Mouse (Mus musculus) lung, embryonic 15.5 days (tissue): Measurements from ENCODE around the gene Rbbp5. TPM values are rescaled to one million over a fixed set of nuclear protein-coding genes. Genes with fewer than 3 reads are reported as not detected.
A peak's percentile ranks its signal among the peaks of the same experiment; 100 is the strongest.
"Not testable (repeated sequence)": the region's sequence is repeated elsewhere in the genome, so short reads cannot be mapped to it uniquely, and the experiment has no call there.

ENCODE experiments used
- ATAC-seq: fragments of 200-750 bp; cut with Nextera tagmentation; 2 replicates; pipeline ENCODE4 v1.8.0; 2017; ENCODE audit warnings: moderate number of reproducible peaks, borderline replicate concordance; ENCODE audit not compliant: low FRiP score, low TSS enrichment; ENCODE audit errors: extremely low read depth
- H3K27ac ChIP-seq: fragments of 300-500 bp; sonication (generic); 2 replicates; pipeline ENCODE4 v1.5.1; 2015; ENCODE audit warnings: moderate library complexity, mild to moderate bottlenecking, inconsistent platforms
- H3K27me3 ChIP-seq: fragments of 300-500 bp; sonication (generic); 2 replicates; pipeline ENCODE4 v1.6.1; 2015; ENCODE audit warnings: inconsistent platforms
- H3K36me3 ChIP-seq: fragments of 300-500 bp; sonication (generic); 2 replicates; pipeline ENCODE4 v1.6.1; 2015; ENCODE audit warnings: inconsistent platforms
- H3K4me1 ChIP-seq: fragments of 300-500 bp; sonication (generic); 2 replicates; pipeline ENCODE4 v1.6.1; 2015; ENCODE audit warnings: inconsistent platforms
- H3K4me2 ChIP-seq: fragments of 300-500 bp; sonication (generic); 2 replicates; pipeline ENCODE4 v1.6.1; 2015; ENCODE audit warnings: inconsistent platforms, mild to moderate bottlenecking, moderate library complexity
- H3K4me3 ChIP-seq: fragments of 300-500 bp; sonication (generic); 2 replicates; pipeline ENCODE4 v1.5.1; 2015; ENCODE audit warnings: mild to moderate bottlenecking, inconsistent platforms
- H3K9ac ChIP-seq: fragments of 300-500 bp; sonication (generic); 2 replicates; pipeline ENCODE4 v1.6.1; 2015; ENCODE audit warnings: inconsistent platforms
- H3K9me3 ChIP-seq: fragments of 300-500 bp; sonication (generic); 2 replicates; pipeline ENCODE4 v1.6.1; 2016; ENCODE audit warnings: inconsistent platforms
- WGBS: fragments of 180-500 bp; shearing (Covaris S2); methylation state at CpG from one replicate; pipeline ENCODE4 v1.1.7; 2015; 5-methylcytosine and 5-hydroxymethylcytosine counted together
- polyA plus RNA-seq: library from polyadenylated mRNA; unstranded; fragments of >200 nt; fragmentation: Nextera tagmentation; extraction: Ambion mirVana; gene quantifications from 2 replicates; pipeline ENCODE4 v1.2.1, GENCODE M21; 2015

Rbbp5 gene
- polyA plus RNA-seq, 1 experiment from 2014 or later, result 44.1 TPM

DNA sequence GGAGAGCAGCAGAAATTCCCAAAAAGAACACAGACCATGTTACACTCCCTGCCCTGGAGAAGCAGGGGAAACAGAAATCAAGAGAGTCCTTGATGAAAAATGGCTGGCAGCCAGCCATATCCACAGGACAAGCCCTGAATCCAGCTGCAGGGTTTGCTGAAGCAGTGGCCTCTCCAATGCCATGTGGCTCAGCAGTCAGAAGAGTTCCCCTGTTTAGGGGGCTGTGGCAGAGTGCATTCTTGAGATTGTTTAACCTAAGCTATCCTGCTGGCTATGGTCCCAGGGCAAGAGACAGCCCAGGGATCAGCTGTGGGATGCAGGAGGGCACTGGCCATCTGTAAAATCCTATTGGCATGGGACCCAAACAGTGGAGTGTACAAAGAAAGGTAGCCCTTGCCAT lies 8.2 kb upstream of the Rbbp5 start:
- Histone ChIP-seq H3K36me3 (peaks cover 3% of the 10 kb centered on the region; the same call in 1 of the 2 replicates), H3K9me3 (no peaks in the 10 kb centered on the region), H3K4me1 (peaks cover 18% of the 10 kb centered on the region), H3K27ac (no peak overlapping the region), H3K4me2 (no peak overlapping the region), H3K27me3 (no peaks in the 10 kb centered on the region), H3K4me3 (no peak overlapping the region), H3K9ac (no peak overlapping the region)
- ATAC-seq, result no peak; the same call in 1 of the 2 replicates

DNA sequence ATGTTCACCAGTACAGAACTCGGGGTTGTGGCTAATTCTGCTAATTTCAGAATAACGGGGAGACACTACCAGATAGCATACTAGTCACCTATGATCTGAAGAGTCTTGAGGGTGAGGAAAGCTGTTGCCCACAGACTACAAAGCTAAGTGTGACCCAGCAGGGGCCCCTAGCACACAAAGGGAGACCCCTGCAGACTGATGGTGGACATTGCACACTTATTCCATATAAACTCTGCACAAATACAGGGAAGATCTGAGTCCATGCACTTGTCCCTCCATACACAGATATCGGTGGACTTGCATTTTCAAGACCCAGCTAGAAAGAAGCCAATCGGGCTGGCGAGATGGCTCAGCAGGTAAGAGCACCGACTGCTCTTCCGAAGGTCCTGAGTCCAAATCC lies 7.6 kb upstream of the Rbbp5 start:
- 87% methylated on average over 7 of the region's 7 CpGs for WGBS

DNA sequence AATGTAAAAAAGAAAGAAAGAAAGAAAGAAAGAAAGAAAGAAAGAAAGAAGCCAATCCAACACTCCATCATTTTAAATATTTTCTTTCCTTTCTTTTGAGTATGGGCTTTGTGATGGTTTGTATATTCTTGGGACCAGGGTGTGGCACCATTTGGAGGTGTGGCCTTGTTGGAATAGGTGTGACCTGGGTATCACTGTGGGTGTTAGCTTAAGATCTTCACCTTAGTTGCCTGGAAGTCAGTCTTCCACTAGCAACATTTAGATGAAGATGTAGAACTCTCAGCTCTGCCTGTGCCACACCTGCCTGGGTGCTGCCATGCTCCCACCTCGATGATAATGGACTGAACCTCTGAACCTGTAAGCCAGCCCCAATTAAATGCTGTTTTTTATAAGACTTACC lies 7.1 kb upstream of the Rbbp5 start:
- peaks cover 18% of the 10 kb centered on the region for H3K4me1 ChIP-seq
- H3K9ac ChIP-seq, H3K27me3 ChIP-seq, H3K36me3 ChIP-seq, H3K4me3 ChIP-seq, H3K9me3 ChIP-seq, H3K27ac ChIP-seq, H3K4me2 ChIP-seq, ATAC-seq: not testable (repeated sequence)
- WGBS, result 89% methylated on average over 1 of the region's 1 CpGs

More for the DNA sequence above, 7.6 kb upstream of the Rbbp5 start:
- H3K4me3 ChIP-seq, result no peak overlapping the region
- no peak overlapping the region for H3K4me2 ChIP-seq
- H3K27ac ChIP-seq, result no peak overlapping the region
- H3K4me1 ChIP-seq, result peaks cover 18% of the 10 kb centered on the region
- ATAC-seq, result no peak
- H3K36me3 ChIP-seq, result no peaks in the 10 kb centered on the region
- H3K27me3 ChIP-seq, result no peaks in the 10 kb centered on the region
- H3K9me3 ChIP-seq, result no peaks in the 10 kb centered on the region
- H3K9ac ChIP-seq, result no peak overlapping the region

DNA sequence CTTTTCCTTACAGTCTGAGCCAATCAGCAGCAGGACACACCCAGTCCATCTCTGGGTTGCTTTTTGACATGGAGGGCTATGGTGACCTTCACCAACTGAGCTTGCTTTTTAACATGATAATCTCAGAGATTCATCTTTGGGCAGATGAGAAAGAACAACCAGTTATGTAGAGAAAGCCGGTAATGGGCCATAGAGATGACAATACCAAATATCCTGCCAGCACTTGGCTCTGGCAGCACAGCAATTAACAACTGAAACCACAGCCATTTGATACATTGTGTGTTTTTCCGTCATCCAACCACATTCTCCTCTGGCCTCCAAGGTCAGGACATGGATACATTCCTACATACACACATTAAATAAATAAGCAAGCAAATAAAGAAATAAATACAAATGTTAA lies 6.1 kb upstream of the Rbbp5 start:
- Histone ChIP-seq H3K9ac (no peak overlapping the region), H3K27ac (no peak overlapping the region), H3K27me3 (no peaks in the 10 kb centered on the region), H3K4me3 (no peak overlapping the region), H3K36me3 (no peaks in the 10 kb centered on the region), H3K4me2 (no peak overlapping the region), H3K4me1 (peaks cover 14% of the 10 kb centered on the region), H3K9me3 (no peaks in the 10 kb centered on the region)
- no peak for ATAC-seq
- WGBS, result 87% methylated on average over 2 of the region's 2 CpGs

DNA sequence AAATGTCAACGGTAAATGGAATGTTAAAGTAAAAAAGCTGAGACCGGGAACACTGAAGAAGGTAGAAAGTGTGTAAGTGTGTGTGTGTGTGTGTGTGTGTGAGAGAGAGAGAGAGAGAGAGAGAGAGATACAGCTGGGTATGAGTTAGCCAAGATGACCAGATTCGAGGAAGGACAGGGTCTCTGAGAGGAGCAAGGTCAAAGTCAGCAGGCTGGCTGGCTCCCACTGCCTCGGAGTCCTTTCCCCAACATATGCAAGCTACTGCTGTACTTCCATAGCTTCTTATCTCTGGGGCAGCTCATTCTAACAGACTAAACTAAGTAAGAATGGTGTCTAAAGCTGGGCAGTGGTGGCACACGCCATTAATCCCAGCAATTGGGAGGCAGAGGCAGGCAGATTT lies 5.7 kb upstream of the Rbbp5 start:
- Histone ChIP-seq H3K4me3 (no peak overlapping the region), H3K27ac (no peak overlapping the region), H3K36me3 (no peaks in the 10 kb centered on the region), H3K9me3 (no peaks in the 10 kb centered on the region), H3K4me2 (no peak overlapping the region), H3K4me1 (peaks cover 13% of the 10 kb centered on the region), H3K27me3 (no peaks in the 10 kb centered on the region), H3K9ac (no peak overlapping the region)
- no peak for ATAC-seq
- 83% methylated on average over 5 of the region's 5 CpGs for WGBS

DNA sequence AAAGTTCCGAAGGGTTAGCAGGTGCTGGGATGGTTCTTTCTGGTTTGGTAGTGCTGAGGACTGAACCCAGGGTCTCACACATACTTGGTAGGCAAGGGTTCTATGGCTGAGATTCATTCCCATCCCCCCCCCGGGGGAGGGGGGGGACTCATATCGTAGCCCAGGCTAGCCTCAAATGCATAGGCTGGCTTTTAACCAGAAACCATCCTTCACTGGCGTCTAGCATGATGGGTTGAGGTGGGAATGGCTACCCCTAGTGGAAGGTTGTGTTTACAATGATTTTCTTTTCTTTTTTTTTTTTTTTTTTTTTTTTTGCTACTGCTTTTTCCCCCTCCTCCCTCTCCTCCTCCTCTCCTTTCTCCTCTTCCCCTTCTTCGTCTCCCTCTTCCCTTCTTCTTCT lies 4.6 kb upstream of the Rbbp5 start:
- Histone ChIP-seq H3K27me3 (no peaks in the 10 kb centered on the region), H3K9me3 (no peaks in the 10 kb centered on the region), H3K27ac (no peak overlapping the region), H3K4me3 (no peak overlapping the region), H3K4me1 (peaks cover 13% of the 10 kb centered on the region), H3K9ac (no peak overlapping the region), H3K36me3 (no peaks in the 10 kb centered on the region), H3K4me2 (no peak overlapping the region)
- no peak for ATAC-seq
- 48% methylated on average over 5 of the region's 5 CpGs for WGBS

DNA sequence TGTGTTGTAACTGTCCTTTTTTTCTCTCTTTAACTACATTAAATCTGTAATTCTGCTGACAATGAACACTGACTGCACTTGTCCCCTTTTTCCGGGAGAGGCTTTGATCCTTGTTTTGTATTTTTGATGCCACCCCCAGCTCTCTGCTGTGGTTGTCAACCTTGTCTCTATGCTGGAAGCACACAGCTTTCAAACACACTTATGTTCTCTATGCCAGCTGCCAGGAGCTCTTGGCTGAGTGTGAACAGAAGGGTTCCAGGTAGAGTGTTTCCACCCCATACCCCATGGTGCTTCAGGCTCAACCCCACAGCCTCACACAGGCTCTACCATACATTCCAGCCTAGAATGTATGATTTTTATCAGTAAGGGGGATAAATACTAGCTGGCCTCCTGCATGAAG lies 2.7 kb upstream of the Rbbp5 start:
- H3K27me3 ChIP-seq, result no peaks in the 10 kb centered on the region

DNA sequence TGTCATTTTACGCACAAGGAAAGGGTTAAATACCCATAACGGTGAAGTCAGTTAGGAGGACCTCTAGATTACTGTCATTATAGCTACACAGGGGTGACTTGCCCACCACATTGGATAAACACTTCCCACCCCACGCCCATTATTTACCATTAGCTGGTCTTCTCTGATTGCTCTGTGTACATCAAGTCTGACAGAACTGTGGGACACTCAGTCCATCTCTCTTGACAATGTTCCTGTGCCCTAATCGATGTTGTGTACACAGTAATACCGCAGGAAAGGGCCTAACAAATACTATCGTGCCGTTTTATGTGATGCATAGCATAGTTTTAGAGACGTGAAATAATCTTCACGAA lies 614 bp upstream of the Rbbp5 start:
- peaks cover 21% of the 10 kb centered on the region for H3K4me1 ChIP-seq
- H3K9ac ChIP-seq, result peak overlapping the region; percentile 92
- peak overlapping the region; percentile 72 for H3K27ac ChIP-seq
- no peaks in the 10 kb centered on the region for H3K36me3 ChIP-seq
- H3K27me3 ChIP-seq, result no peaks in the 10 kb centered on the region
- peak overlapping the region; percentile 69 for H3K4me2 ChIP-seq
- 4% methylated on average over 9 of the region's 9 CpGs for WGBS
- H3K9me3 ChIP-seq, result no peaks in the 10 kb centered on the region
- peak overlapping the region; percentile 85 for H3K4me3 ChIP-seq
- 0 out of 2 replicates have a peak, but pooled peaks have one; percentile 35 for ATAC-seq

More for the DNA sequence above, 2.7 kb upstream of the Rbbp5 start:
- no peaks in the 10 kb centered on the region for H3K9me3 ChIP-seq
- ATAC-seq, result no peak
- 78% methylated on average over 1 of the region's 1 CpGs for WGBS
- H3K4me3 ChIP-seq, result no peak overlapping the region
- H3K4me1 ChIP-seq, result peaks cover 16% of the 10 kb centered on the region
- H3K4me2 ChIP-seq, result no peak overlapping the region
- no peak overlapping the region for H3K9ac ChIP-seq
- H3K36me3 ChIP-seq, result no peaks in the 10 kb centered on the region
- H3K27ac ChIP-seq, result no peak overlapping the region

DNA sequence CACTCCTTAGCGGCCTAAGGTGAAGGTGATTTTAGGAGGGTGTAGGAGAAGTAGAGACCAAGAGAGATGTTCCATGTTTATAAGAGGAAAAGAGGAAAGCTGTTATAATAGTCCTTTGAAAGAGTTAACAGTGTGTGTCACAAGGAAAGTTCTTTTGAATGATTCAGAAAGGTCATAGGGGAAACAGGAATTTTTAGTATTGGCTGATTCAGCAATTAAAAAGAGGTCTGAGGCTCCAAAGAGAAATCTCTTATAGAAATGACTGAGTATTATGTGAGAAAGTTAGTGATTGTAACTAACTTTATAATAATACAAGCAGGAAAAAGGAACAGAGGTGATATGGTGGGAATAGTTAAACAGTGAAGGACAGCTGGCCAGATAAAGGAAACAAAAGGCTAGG lies 2.3 kb downstream of the Rbbp5 start:
- Histone ChIP-seq H3K9ac (no peak overlapping the region), H3K4me2 (no peak overlapping the region), H3K27me3 (no peaks in the 10 kb centered on the region), H3K9me3 (no peaks in the 10 kb centered on the region), H3K4me3 (no peak overlapping the region), H3K36me3 (no peaks in the 10 kb centered on the region), H3K27ac (no peak overlapping the region), H3K4me1 (peaks cover 30% of the 10 kb centered on the region)
- ATAC-seq, result no peak
- 83% methylated on average over 1 of the region's 1 CpGs for WGBS

DNA sequence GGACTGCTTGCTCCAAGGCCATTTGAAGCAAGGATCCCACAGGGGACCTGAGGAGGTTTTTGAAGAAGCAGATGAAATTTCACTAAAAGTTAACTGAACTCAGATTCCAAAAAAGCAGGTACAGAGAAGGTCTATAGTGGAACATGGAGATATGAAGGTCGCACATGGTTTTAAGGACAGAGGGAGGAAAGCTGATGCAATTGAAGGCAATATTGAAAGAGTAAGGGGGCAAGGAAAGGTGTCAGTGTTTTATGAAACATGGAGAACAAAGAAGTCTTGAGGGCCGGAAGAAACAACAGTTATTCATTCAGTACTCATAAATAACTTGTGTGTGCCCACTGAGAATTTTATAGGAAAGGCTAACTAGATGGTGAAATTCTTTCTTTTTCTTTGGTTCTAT lies 4.5 kb downstream of the Rbbp5 start:
- WGBS, result 90% methylated on average over 2 of the region's 2 CpGs
- no peak overlapping the region for H3K9ac ChIP-seq
- no peak overlapping the region for H3K4me3 ChIP-seq
- H3K27me3 ChIP-seq, result no peaks in the 10 kb centered on the region
- peaks cover 9% of the 10 kb centered on the region; the same call in 1 of the 2 replicates for H3K36me3 ChIP-seq
- no peak for ATAC-seq
- no peak overlapping the region for H3K4me2 ChIP-seq
- no peak overlapping the region for H3K27ac ChIP-seq
- peaks cover 24% of the 10 kb centered on the region for H3K4me1 ChIP-seq
- H3K9me3 ChIP-seq, result no peaks in the 10 kb centered on the region

DNA sequence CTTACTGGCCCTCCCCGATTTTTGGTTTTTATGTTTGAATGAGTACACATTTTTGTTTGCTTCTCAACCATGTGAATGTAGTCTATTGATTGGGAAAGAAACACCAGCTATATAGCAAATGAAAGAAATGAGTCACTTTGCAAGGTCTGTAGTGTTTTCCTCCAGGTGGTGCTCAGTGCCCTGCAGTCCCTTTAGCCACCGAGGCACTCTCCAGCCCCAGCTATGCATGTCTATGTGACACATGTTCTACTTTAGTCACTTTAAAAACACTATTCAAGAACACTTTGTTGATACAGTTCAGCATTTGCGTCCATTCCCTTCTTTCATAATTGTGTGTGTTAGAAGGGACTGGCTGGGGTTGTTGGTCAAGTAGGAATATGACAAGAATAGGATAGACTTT lies 6.1 kb downstream of the Rbbp5 start:
- Histone ChIP-seq H3K9me3 (no peaks in the 10 kb centered on the region), H3K4me3 (no peak overlapping the region), H3K36me3 (peaks cover 21% of the 10 kb centered on the region; the same call in 1 of the 2 replicates), H3K4me1 (peaks cover 19% of the 10 kb centered on the region), H3K9ac (no peak overlapping the region), H3K27me3 (no peaks in the 10 kb centered on the region), H3K4me2 (no peak overlapping the region), H3K27ac (peak overlapping the region; percentile 27; the same call in 1 of the 2 replicates)
- no peak for ATAC-seq
- WGBS, result 82% methylated on average over 3 of the region's 3 CpGs

DNA sequence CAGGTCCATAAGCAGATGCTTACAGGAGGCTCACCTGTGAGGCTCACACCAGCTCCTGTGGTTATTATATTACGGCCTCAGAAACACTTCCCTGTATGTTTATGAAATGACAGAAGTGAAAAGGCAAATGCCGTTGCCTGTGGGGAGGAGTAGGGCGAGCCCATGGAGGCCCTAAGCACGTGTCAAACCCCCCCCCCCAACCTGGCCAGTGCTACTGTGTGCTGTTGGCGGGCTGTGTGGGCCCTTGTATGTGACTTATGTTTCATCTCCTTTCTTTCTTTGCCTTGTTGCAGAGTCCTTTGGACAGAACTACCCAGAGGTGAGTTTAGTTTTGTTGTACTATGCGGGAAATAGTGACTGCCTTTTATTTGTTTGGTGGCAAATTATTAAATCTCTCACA lies 6.6 kb downstream of the Rbbp5 start:
- ATAC-seq, result no peak
- Histone ChIP-seq H3K27ac (peak overlapping the region; percentile 27), H3K27me3 (no peaks in the 10 kb centered on the region), H3K9me3 (no peaks in the 10 kb centered on the region), H3K9ac (no peak overlapping the region), H3K4me2 (no peak overlapping the region), H3K36me3 (peaks cover 25% of the 10 kb centered on the region; the same call in 1 of the 2 replicates), H3K4me1 (peaks cover 13% of the 10 kb centered on the region), H3K4me3 (no peak overlapping the region)
- WGBS, result 71% methylated on average over 6 of the region's 6 CpGs

DNA sequence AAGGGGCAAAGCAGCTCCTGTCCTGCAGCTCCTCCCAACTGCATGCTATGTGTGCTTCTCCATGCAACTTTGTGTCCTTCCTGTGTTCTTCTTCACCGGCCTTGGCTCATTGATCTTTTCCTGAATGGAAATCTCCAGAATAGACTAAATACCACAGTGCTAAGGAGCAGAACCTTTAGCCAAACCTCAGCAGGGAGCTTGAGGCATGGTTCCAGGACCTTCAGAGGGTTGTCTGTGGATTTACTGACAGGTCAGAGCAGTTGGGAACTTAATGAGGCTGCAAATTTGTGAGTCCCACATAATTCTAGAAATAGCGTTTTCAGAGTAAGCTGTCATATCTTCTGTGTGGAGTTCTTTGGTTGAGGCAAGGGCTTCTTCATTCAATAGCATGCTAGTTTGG lies 23.4 kb downstream of the Rbbp5 start:
- Histone ChIP-seq H3K4me1 (no peaks in the 10 kb centered on the region), H3K9me3 (no peaks in the 10 kb centered on the region), H3K27ac (no peak overlapping the region), H3K4me2 (no peak overlapping the region), H3K36me3 (peaks cover 88% of the 10 kb centered on the region), H3K9ac (no peak overlapping the region), H3K27me3 (no peaks in the 10 kb centered on the region), H3K4me3 (no peak overlapping the region)
- whole genome bisulfite sequencing, result 94% methylated on average over 2 of the region's 2 CpGs
- no peak for ATAC-seq
